Mouse (Mus musculus): ENCODE measurements at regions not wholly inside any gene's neighbourhood (a gene's known extent, or its start where the extent isn't known, plus 50 kb on each side); places are given as distances from the start of the nearest gene placed in this dataset.
A peak's percentile ranks its signal among the peaks of the same experiment; 100 is the strongest.

GRCm38 (mm10) chr6:73401059-73401458 is 68.4 kb downstream of the 4931417E11Rik start:
- DNase-seq, result no peak

- peak; percentile 48 for DNase-seq
Measured at GRCm38 (mm10) chr6:73389301-73389700, 80.2 kb downstream of the 4931417E11Rik start.

- DNase-seq, result no peak
Measured at GRCm38 (mm10) chr6:73386261-73386660, 83.2 kb downstream of the 4931417E11Rik start.

GRCm38 (mm10) chr6:73379825-73380224 is 89.6 kb downstream of the 4931417E11Rik start:
- DNase-seq, result no peak

GRCm38 (mm10) chr6:73377884-73378283 is 91.6 kb downstream of the 4931417E11Rik start:
- peak; percentile 46 for DNase-seq

GRCm38 (mm10) chr6:73376291-73376690 is 93.2 kb downstream of the 4931417E11Rik start:
- no peak for DNase-seq

GRCm38 (mm10) chr6:73372901-73373300 is 96.6 kb downstream of the 4931417E11Rik start:
- no peak for DNase-seq

- no peak for DNase-seq
Measured at GRCm38 (mm10) chr6:73371866-73372265, 97.6 kb downstream of the 4931417E11Rik start.

GRCm38 (mm10) chr6:73370901-73371300 is 98.6 kb downstream of the 4931417E11Rik start:
- no peak for DNase-seq

- peak; percentile 12 for DNase-seq
Measured at GRCm38 (mm10) chr6:73368836-73369141, 100.7 kb downstream of the 4931417E11Rik start.

GRCm38 (mm10) chr6:73368047-73368835 is 101.2 kb downstream of the 4931417E11Rik start:
- no peak for DNase-seq

GRCm38 (mm10) chr6:73367616-73368015 is 101.9 kb downstream of the 4931417E11Rik start:
- DNase-seq, result peak; percentile 71

GRCm38 (mm10) chr6:73366626-73367025 is 102.8 kb downstream of the 4931417E11Rik start:
- DNase-seq, result no peak

- no peak for DNase-seq
Measured at GRCm38 (mm10) chr6:73365306-73365705, 104.2 kb downstream of the 4931417E11Rik start.

- DNase-seq, result no peak
Measured at GRCm38 (mm10) chr6:73334995-73335394, 86.8 kb downstream of the Suclg1 start.

GRCm38 (mm10) chr6:73329666-73330065 is 81.5 kb downstream of the Suclg1 start:
- DNase-seq, result no peak

Measured in right cerebral cortex, adult 18-20 months (tissue).